In the genomic region with DNA sequence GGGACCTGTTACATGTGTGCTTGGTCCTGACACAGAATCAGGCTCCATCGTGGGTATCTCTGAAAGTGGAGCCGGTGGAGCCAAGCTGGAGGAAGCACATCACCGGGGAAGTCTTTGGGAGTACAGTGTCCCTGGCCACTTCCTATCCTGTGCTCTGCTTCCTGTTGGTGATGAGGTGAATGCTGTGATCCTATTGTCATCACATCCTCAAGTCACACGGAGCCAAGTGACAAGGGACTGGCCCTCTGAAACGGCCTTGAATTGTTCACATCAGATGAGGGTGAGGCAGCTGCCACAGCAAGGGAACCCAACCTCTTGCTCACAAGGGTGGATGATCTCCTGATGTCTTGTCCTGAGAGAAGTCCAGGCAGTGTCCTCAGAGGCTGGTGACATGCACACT, we compare ENCODE assay signal across 16 mouse cellular contexts. TPM values are rescaled to one million over a fixed set of nuclear protein-coding genes. Genes with fewer than 3 reads are reported as not detected.
DNase-seq lines count a peak whose midpoint lies in the region; ATAC-seq and TF ChIP-seq lines count a peak whose summit lies in the region.
"Had no signal": no experiment of that assay in that cellular context is flagged by ENCODE, and none has a peak within 500 bp of the region (broad histone marks: within the 10 kb centered on the region; RNA-seq: fewer than 3 reads in every experiment).

No protein-coding gene starts in this region.

- intact Hi-C loops in heart, postnatal 10 days (cut with DNase I), result loop anchor here (10.0 kb wide), 1 partner anchor 542 kb away; the partner anchor contains the start of gene Il4ra

- peak; percentile 57; the same call in 1 of the 2 replicates for ATAC-seq in heart, postnatal 0 days (ENCODE audit: insufficient read depth, low read depth)
- peak; percentile 73 for ATAC-seq in lung, postnatal 0 days
- ATAC-seq: forebrain, embryonic 15.5 days had no signal

- TF ChIP-seq EP300 in heart, postnatal 0 days (IDR thresholded peaks at IDR 0.05; ENCODE audit: low read depth), result 0 out of 2 replicates have a peak, but pooled peaks have one; percentile 54
- 0 out of 2 replicates have a peak, but pooled peaks have one; percentile 18 for TF ChIP-seq EP300 in lung, postnatal 0 days (IDR thresholded peaks at IDR 0.05)

- no peak overlapping the region for H3K9ac ChIP-seq in heart, postnatal 0 days (replicated peaks; ENCODE audit: low read depth, low read length)
- no peak overlapping the region for H3K9ac ChIP-seq in lung, postnatal 0 days (replicated peaks; ENCODE audit: low read depth)
- H3K9ac ChIP-seq: forebrain, embryonic 15.5 days; limb, embryonic 13.5 days; neural tube, embryonic 12.5 days had no signal

- H3K4me1 ChIP-seq in heart, postnatal 0 days (ENCODE audit: control insufficient read depth, insufficient read depth), result no peaks in the 10 kb centered on the region
- no peaks in the 10 kb centered on the region for H3K4me1 ChIP-seq in lung, postnatal 0 days (ENCODE audit: insufficient read depth, low read depth, low read length)
- H3K4me1 ChIP-seq: forebrain, embryonic 15.5 days; limb, embryonic 13.5 days; neural tube, embryonic 12.5 days had no signal

- peaks cover 22% of the 10 kb centered on the region for H3K36me3 ChIP-seq in heart, postnatal 0 days (replicated peaks; ENCODE audit: control insufficient read depth, insufficient read depth, low read length)
- peaks cover 3% of the 10 kb centered on the region for H3K36me3 ChIP-seq in lung, postnatal 0 days (ENCODE audit: insufficient read depth, low read length)

- DNase-seq in heart, postnatal 0 days (ENCODE audit: low spot score), result peak; percentile 34
- no peak for DNase-seq in heart, postnatal 10 days
- peak; percentile 65 for DNase-seq in lung, postnatal 0 days (ENCODE audit: low spot score)
- no peak for DNase-seq in lung, postnatal 14 days
- DNase-seq in kidney, postnatal 10 days, result peak; percentile 34
- DNase-seq in naive thymus-derived CD4-positive, alpha-beta T cell, adult 2 months (ENCODE audit: low read depth), result peak; percentile 37
- DNase-seq in layer of hippocampus, postnatal 14 days (ENCODE audit: low spot score in 2 of 2), result no peak
- DNase-seq: adrenal gland, postnatal 25 days; right cerebral cortex, postnatal 4 days had no signal

- TF ChIP-seq CTCF in heart, postnatal 0 days (IDR thresholded peaks at IDR 0.05; ENCODE audit: low read depth), result no peak
- no peak for TF ChIP-seq CTCF in lung, postnatal 0 days (IDR thresholded peaks at IDR 0.05)

- no peak overlapping the region for H3K4me3 ChIP-seq in heart, postnatal 0 days (ENCODE audit: low read depth, low read length)
- H3K4me3 ChIP-seq in lung, postnatal 0 days (ENCODE audit: low read depth, low read length), result no peak overlapping the region
- H3K4me3 ChIP-seq: embryonic facial prominence, embryonic 10.5 days; erythroblast, embryonic 14.5 days; forebrain, embryonic 15.5 days; limb, embryonic 13.5 days; neural tube, embryonic 12.5 days had no signal

- H3K4me2 ChIP-seq in heart, postnatal 0 days (ENCODE audit: low read depth, low read length), result no peak overlapping the region
- H3K4me2 ChIP-seq in lung, postnatal 0 days (replicated peaks; ENCODE audit: low read depth, low read length), result no peak overlapping the region
- H3K4me2 ChIP-seq: forebrain, embryonic 15.5 days; limb, embryonic 13.5 days; neural tube, embryonic 12.5 days had no signal

- no peaks in the 10 kb centered on the region for H3K27me3 ChIP-seq in heart, postnatal 0 days (ENCODE audit: control insufficient read depth, insufficient read depth, low read length)
- no peaks in the 10 kb centered on the region for H3K27me3 ChIP-seq in lung, postnatal 0 days (replicated peaks; ENCODE audit: insufficient read depth, low read length)
- H3K27me3 ChIP-seq: forebrain, embryonic 15.5 days; limb, embryonic 13.5 days; neural tube, embryonic 12.5 days had no signal

- peak overlapping the region; percentile 46; the same call in 1 of the 2 replicates for H3K27ac ChIP-seq in heart, postnatal 0 days (ENCODE audit: low read depth)
- no peak overlapping the region for H3K27ac ChIP-seq in lung, postnatal 0 days (ENCODE audit: low read length)
- H3K27ac ChIP-seq: embryonic facial prominence, embryonic 10.5 days; forebrain, embryonic 15.5 days; limb, embryonic 13.5 days; neural tube, embryonic 12.5 days had no signal

- no peaks in the 10 kb centered on the region for H3K9me3 ChIP-seq in heart, postnatal 0 days (replicated peaks; ENCODE audit: control insufficient read depth, low read length)
- H3K9me3 ChIP-seq in lung, postnatal 0 days (ENCODE audit: low read length), result no peaks in the 10 kb centered on the region
- H3K9me3 ChIP-seq: embryonic facial prominence, embryonic 10.5 days; forebrain, embryonic 15.5 days; neural tube, embryonic 12.5 days had no signal

- 39% methylated on average over 5 of the region's 5 CpGs for WGBS in heart, postnatal 0 days
- WGBS in lung, postnatal 0 days, result 42% methylated on average over 5 of the region's 5 CpGs

RNA-seq across cellular contexts. Expression of gene Gsg1l, which starts 14.4 kb away (rescaled TPM):
- 16.6 and 20.4 TPM in 2 replicates for total RNA-seq in heart, postnatal 0 days (2014; rRNA removed; ENCODE audit: low replicate concordance)
- 5.3 and 5.7 TPM in 2 replicates for polyA plus RNA-seq in heart, postnatal 0 days (2015; fragmentation: Nextera tagmentation; extraction: Ambion mirVana)
- total RNA-seq in heart, postnatal 10 days (2021), result 10 to 100 TPM; 12.1 to 13.3 TPM
- 0.66 and 0.68 TPM in 2 replicates for polyA plus RNA-seq in lung, postnatal 0 days (2015; fragmentation: Nextera tagmentation; extraction: Ambion mirVana)
- total RNA-seq in layer of hippocampus, postnatal 14 days (2021), result 10 to 100 TPM in 1 of 2 experiments, 1 to 10 TPM in 1; 9.3 to 14.0 TPM
- total RNA-seq: granulocyte monocyte progenitor cell, adult 5-6 weeks; MEL had no signal
- polyA plus RNA-seq: erythroblast, embryonic 14.5 days had no signal

Comparison
In these comparisons a context has a peak if more than half of its experiments do, and no peak if none do; other contexts are left out.
1. DNase-seq: peak in heart, postnatal 0 days (single experiment), lung, postnatal 0 days (single experiment), kidney, postnatal 10 days (single experiment) and naive thymus-derived CD4-positive, alpha-beta T cell, adult 2 months (single experiment); none in heart, postnatal 10 days (0 of 2), lung, postnatal 14 days (single experiment) and layer of hippocampus, postnatal 14 days (0 of 2).